Mouse (Mus musculus) kidney, adult 2 months (tissue): ENCODE results near the gene Akap3.

Source experiments
- CTCF ChIP-seq: fragments of 200-500 bp; conservative IDR thresholded peaks from 2 replicates; pipeline ENCODE4 v1.5.1; 2011; ENCODE audit warnings: low read depth, mild to moderate bottlenecking, control low read depth, low read length, moderate library complexity, mixed read lengths; ENCODE audit not compliant: insufficient read depth, insufficient read length
- POLR2A ChIP-seq: fragments of 200-500 bp; IDR thresholded peaks from one replicate; pipeline ENCODE4 v1.6.1; 2011; ENCODE audit warnings: low read depth, low read length, control low read depth

GRCm38 (mm10) chr6:126808134-126808533 is 44.8 kb upstream of the Akap3 start:
- no peak for TF ChIP-seq POLR2A
- no peak for TF ChIP-seq CTCF
